Mouse (Mus musculus): ENCODE measurements around the gene Crat.

DNA sequence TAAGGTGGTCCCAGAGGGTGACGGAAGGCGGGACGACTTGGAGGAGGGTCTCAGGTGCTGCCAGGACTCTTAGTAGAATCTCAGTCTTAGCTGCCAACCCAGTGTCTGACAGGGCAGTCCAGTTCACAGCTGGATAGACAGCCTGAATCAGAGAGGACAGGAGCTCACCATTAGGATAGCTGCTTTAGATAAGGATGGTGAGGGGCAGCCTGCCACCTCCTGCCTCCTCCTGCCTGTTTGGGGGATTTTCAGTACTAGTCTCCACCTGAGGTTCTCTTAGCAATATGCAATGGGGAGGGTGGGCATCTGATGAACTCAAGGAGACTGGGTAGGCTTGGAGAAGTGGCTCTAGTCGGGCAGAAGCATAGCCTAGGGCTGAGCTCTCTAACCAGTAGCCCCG is 932 bp downstream of the Crat start:
- TF ChIP-seq GATA1 (IDR thresholded peaks at IDR 0.05; ENCODE audit: borderline replicate concordance, low read length) = no peak
- TF ChIP-seq CTCF (IDR thresholded peaks at IDR 0.05; ENCODE audit: low read depth, low read length) = no peak
- no peak for TF ChIP-seq TAL1 (conservative IDR thresholded peaks at IDR 0.05; ENCODE audit: low read depth, low read length)
- no peak for TF ChIP-seq POLR2AphosphoS5 (IDR thresholded peaks at IDR 0.05; ENCODE audit: insufficient replicate concordance, low read depth, low read length)
- TF ChIP-seq GATA2 (IDR thresholded peaks at IDR 0.05; ENCODE audit: borderline replicate concordance, low read depth, low read length) = no peak
